Mouse (Mus musculus) CD4-positive, CD25-positive, alpha-beta regulatory T cell, adult 4 months (primary cell): ENCODE results near the gene Rnaseh2a. TPM values are rescaled to one million over a fixed set of nuclear protein-coding genes. Genes with fewer than 3 reads are reported as not detected.
A peak's percentile ranks its signal among the peaks of the same experiment; 100 is the strongest.

Experiments
- ATAC-seq: one replicate; pipeline ENCODE4 v1.8.0; 2017
- polyA plus RNA-seq, 2 experiments: library from polyadenylated mRNA; unstranded; fragments of 100-300 nt; shearing (Covaris generic); gene quantifications; one replicate each; pipeline ENCODE4 v1.2.1; 2017

Gene Rnaseh2a
- polyA plus RNA-seq, 2 experiments from 2014 or later, result 78.9 to 109 TPM

GRCm38 (mm10) chr8:84982499-84983011 lies 13.0 kb upstream of the Rnaseh2a start:
- no peak for ATAC-seq

GRCm38 (mm10) chr8:84981644-84982498 lies 12.3 kb upstream of the Rnaseh2a start:
- no peak for ATAC-seq

- ATAC-seq, result no peak
These were observed 11.2 kb upstream of the Rnaseh2a start for GRCm38 (mm10) chr8:84980622-84981358.

- peak; percentile 29 for ATAC-seq
These were observed 10.2 kb upstream of the Rnaseh2a start for GRCm38 (mm10) chr8:84979599-84980421.

GRCm38 (mm10) chr8:84978248-84978940 lies 8.8 kb upstream of the Rnaseh2a start, which contains the start of gene Junb:
Gene Junb (minus strand): TSS chr8:84978718.
- peak; percentile 38 for ATAC-seq

GRCm38 (mm10) chr8:84977435-84978247 lies 8.1 kb upstream of the Rnaseh2a start:
- peak; percentile 5 for ATAC-seq

GRCm38 (mm10) chr8:84976763-84977434 lies 7.3 kb upstream of the Rnaseh2a start:
- peak; percentile 0 for ATAC-seq

GRCm38 (mm10) chr8:84976031-84976762 lies 6.6 kb upstream of the Rnaseh2a start:
- ATAC-seq, result peak; percentile 51

- no peak for ATAC-seq
These were observed 5.9 kb upstream of the Rnaseh2a start for GRCm38 (mm10) chr8:84975434-84975833.

- no peak for ATAC-seq
These were observed 5.1 kb upstream of the Rnaseh2a start for GRCm38 (mm10) chr8:84974543-84975142.

- no peak for ATAC-seq
These were observed 4.4 kb upstream of the Rnaseh2a start for GRCm38 (mm10) chr8:84973803-84974542.

GRCm38 (mm10) chr8:84973079-84973478 lies 3.5 kb upstream of the Rnaseh2a start:
- ATAC-seq, result no peak

GRCm38 (mm10) chr8:84970913-84971312 lies 1.3 kb upstream of the Rnaseh2a start:
- ATAC-seq, result no peak

- ATAC-seq, result no peak
These were observed 696 bp upstream of the Rnaseh2a start for GRCm38 (mm10) chr8:84970135-84970790.

- ATAC-seq, result no peak
These were observed 917 bp downstream of the Rnaseh2a start for GRCm38 (mm10) chr8:84968650-84969049.

GRCm38 (mm10) chr8:84967532-84968304 lies 1.8 kb downstream of the Rnaseh2a start:
- no peak for ATAC-seq

GRCm38 (mm10) chr8:84966603-84967002 lies 3.0 kb downstream of the Rnaseh2a start:
- no peak for ATAC-seq
